Mouse (Mus musculus) 416B (cell line): ENCODE measurements at regions not wholly inside any gene's neighbourhood (a gene's known extent, or its start where the extent isn't known, plus 50 kb on each side); places are given as distances from the start of the nearest gene placed in this dataset.

Source experiments
- DNase-seq: peaks from one replicate; pipeline ENCODE4 v3.0.0; 2011; ENCODE audit warnings: low read depth

DNA sequence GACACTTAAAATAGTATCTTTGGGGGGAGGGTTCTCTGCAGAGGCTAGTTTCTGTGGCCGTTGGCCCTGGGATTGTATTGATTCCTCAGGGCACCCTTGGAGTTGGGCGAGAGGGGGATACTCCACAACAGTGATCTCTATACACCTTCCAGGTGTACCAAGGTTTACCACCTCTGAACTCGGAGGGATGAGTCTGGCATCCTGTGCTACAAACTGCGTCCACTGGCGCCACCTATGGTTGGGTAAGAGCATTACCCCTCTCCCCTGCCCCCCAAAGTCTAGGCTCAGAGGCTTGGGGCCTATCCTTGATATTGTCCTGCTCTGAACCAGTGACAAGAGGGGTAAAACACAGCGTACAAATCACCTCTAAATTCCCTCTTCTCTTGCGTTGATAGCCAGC is 62.2 kb downstream of the Gm17728 start:
- DNase-seq, result no peak

DNA sequence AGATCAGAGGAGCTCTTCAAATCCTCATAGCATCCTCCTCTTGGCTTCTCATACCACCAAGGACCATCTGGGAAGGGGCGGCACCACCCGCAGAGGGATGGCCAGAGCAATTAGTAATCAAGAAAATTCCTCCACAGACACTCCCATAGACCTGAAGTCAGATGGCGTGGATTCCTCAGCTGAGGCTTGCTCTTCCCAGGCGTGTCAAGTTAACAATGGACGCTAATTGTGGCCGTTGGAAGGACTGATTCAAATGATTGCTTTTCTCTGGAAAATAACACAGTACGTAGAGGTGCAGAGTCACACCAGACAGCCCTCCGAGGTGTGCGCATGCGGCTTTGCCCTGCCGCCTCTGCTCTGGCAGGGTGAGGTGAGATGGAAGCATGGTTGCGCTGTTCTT is 62.7 kb downstream of the Gm17728 start:
- no peak for DNase-seq

DNA sequence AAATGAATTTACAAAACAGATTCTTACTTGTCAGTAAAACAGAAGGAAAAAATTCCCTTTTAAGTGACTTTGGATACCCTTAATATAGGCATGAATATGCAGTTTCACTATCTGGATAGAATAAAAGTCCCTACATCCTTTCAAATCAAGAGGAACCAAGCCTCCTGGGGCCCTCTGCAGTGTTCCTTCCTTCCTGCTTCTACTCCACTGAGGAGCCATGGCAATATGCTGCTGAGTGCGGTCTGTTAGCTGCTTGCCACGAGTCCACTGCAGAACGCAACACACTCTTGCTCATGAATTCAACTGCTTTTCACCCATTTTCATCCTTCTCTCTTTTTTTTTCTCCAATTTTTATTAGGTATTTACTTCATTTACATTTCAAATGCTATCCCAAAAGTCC is 107.5 kb downstream of the Gm17728 start:
- no peak for DNase-seq

DNA sequence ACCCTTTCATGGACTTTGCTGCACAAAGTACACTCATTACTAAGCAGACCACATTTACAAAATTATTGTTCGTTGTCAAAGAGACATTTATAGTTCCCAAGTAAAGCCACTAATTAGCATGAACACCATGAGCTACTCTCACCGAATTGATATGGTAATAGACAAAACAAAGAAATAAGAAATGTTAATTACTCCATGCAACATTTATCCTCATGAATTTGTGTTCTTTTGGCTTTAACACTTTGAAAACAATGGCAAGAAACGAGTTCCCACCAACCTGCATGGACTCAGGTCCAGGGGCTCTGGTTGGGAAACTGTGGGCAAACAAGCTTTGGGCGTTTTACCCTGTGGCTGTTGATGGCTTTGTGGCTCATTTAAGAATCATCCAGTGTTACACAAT is 114.2 kb downstream of the Gm17728 start:
- no peak for DNase-seq

DNA sequence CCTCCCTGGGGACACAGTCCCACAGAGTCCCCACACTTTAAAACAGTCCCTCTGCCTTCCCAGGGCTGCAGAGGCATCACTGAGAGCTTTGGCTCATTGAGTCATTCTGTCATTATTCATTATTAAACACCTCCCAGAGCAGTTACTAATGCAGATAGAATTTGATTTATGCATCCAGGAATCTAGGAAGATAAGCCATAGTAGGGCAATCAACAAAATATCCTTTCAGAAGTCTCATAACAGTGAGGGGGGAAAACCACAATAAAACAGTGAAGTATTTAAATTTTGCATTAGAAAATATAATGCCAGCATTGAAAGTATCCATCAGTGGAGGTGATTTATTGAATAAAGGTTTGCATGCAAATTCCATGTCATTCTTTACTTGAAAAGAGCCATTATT is 116.5 kb downstream of the Gm17728 start:
- no peak for DNase-seq

DNA sequence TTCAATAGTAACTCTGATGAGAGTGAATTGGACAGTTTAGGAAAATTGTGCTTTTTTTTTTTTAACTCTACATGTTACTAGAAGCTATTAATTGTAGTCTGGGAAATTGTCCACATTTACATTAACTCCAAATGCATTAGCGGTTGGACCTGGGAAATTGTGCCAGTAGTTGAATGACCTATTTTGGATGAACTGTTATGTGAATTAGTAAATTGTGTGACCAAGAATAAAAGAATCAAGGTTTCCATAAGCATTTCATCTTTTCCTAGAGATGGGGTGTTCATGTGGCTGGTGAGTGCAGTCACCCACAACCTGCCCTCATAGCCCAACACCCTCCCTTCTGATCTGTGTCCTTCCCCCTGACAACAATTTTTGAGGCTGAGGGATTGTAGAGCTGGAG is 118.3 kb downstream of the Gm17728 start:
- DNase-seq, result no peak

DNA sequence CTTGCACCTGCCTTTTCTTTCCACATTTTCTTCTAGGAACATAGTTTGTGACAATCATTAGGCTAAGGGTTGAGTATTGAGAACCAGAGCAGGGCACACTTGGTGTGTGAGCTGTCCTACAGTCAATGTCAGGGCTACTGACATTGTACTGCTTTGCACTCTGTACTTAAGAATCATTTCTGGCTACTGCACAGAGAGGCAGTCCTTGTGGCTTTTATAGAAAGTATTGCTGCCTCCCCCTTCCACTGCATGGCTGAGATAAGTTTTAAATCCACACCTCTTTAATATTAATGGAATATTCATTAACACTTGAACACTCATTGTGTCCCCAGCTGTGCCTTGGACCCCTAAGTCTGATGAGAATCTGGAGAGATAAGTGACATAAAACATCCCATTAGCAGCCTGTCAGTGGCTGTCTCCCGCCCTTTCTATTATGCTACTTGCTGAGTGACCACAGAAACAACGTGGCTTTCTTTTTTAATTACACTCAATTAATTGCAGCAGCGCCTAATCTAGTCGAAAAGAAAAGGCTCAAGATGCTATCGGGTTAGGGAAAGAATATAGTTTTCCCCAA is 121.5 kb downstream of the Gm17728 start:
- DNase-seq, result no peak

DNA sequence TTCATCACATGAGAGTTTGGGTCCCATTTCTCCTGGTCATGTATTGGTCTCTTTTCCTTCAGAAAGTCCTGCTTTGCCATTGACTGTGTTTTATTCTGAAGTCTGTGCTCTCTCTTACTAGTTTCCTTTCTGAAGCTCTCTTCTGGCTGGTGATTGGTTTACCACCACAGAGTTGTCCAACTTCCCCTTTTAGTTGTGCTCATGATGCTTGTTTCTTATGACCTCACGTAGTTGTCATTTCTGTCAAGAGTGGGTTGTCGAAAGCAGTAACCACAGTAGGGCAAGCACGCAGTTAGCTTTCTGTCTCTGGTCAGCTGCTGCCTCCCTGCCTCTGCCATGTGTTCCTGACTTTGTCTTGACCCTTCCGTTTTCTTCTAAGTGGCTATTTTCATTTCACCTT is 112.0 kb downstream of the Pabpc6 start:
- DNase-seq, result peak; percentile 4

DNA sequence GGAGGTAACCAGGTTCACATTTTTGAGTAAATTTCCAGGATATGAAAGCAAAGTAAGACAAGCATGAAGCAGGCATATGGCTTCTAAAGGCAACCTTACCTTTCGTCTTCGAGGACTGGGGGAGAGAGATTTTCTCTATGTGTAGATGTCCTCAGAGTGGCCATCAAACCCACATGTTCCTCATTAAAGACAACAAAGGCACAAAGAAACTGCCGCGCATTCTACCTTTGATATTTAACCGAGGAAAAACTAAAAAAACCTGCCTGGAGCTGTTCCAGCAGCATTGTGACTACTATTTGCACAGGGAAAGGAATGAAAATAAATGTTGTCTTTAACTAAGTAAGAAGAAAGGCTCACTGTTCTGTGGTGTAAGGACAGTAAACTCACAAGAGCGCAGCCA is 102.7 kb downstream of the Pabpc6 start:
- no peak for DNase-seq

DNA sequence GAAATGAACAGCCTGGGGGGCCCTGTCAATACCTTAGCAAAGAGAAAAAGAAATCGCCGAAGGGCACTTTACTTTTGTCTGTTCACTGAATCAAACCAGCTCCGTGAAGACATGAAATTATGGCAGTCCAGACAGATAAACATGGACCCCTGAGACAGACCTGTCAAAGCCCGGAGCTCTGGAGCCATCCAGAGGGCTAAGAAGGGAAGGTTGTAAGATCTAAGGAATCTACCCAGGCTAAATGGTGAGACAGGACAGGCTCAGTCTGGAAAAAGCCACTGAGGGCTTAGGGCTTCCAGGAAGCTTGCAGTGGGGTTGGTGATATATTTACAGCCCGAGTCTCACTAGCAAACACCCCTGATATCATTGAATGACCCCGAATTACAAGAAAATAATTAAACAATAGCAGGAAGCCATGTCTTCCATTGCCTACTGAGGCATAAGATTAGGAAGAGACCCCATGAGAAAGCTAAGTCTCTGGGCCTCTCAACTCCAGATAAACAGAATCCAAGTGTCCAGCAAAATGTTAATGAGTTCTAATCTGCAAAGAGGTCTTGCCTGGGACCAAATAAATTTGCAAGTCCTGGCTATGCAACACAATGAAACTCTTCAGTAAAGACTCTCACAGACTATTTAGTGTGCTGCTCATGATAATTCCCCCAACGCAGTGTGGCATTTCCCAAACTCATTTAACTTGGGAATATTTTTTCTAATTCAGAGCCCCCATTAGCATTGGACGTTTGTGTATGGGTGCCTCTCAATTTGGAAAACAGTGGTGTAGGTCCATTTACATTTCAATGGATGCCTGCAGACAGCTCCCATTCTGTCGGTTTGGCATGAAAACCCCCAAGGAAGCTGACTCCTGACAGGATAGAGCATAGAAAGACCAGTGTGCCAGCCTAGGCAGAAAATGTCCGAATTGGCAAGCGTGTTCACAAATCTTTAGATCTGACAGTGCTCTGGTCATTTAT is 89.8 kb downstream of the Pabpc6 start:
- no peak for DNase-seq

DNA sequence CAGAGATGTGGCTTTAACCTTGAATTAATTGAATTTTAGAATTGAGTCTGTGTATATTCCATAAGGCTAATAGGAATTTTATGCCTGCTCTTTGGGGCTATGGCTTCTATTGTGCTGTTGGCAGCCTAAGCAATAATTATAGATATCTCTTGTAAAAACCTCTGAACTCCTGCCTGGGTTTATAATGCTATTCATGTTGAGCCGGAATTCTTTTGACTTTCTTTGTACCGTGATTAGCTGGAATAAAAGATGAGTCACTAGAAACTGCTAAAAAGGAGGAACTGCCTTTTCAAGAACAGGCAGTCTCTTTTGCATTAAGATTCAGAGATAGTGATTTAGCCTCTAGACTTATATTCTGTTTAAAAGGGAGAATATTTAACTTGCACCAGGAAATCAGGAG is 71.4 kb downstream of the Pabpc6 start:
- no peak for DNase-seq

DNA sequence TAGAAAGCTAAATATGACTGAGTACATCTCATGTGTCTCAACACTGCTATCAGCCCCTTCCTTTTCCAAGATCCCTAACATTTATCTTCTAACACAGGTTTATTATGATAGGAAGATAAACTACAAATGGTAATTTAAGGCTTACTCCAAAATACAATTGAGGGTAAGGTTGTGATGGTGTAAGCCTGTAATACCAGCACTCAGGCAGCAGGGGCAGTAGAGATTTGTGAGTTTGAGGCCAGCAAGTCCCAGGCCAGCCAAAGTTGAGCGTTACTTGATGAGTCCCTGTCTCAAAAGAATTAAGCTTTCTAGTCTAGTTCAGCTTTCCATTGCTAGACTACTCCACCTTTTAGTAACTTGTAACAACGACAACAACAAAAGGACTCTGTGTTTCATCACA is 69.1 kb downstream of the Pabpc6 start:
- DNase-seq, result peak; percentile 2
